Mouse (Mus musculus): ENCODE measurements around the gene Neu2.

GRCm38 (mm10) chr1:87475076-87475895, 34.4 kb upstream of the Neu2 start:
- TF ChIP-seq CTCF (IDR thresholded peaks at IDR 0.05; ENCODE audit: low read depth) (no peak), EP300 (optimal IDR thresholded peaks at IDR 0.05) (no peak)

Data from stomach, postnatal 0 days (tissue).